Mouse (Mus musculus) liver, postnatal 0 days (tissue): ENCODE measurements around the gene Gon4l.

Experiments
- CTCF ChIP-seq: sonication (generic); IDR thresholded peaks from 2 replicates; pipeline ENCODE4 v1.5.1; 2016; ENCODE audit warnings: antibody characterized with exemption, low read depth
- EP300 ChIP-seq: IDR thresholded peaks from 2 replicates; pipeline ENCODE4 v1.6.1; 2016; ENCODE audit warnings: antibody characterized with exemption, low read depth, mild to moderate bottlenecking

DNA sequence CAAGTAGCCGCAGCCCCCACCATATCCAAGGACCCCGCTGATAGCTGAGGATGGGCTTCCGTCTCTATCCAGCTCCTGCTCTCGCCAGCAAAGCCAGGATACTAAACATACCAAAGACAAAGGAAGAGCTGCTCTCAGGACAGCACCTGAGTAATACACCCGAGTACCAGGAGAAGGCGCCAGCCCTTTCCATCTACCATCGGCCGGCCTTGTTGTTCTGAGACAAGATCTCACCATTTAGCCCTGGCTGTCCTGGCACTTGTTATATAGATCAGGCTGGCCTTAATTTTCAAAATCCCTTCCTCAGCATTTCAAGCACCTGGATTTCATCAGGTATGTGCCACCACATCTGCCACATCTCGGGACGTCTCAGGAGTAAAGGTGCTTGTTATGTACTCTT, 104.0 kb downstream of the Gon4l start:
- no peak for TF ChIP-seq CTCF
- TF ChIP-seq EP300, result no peak
